Mouse (Mus musculus) megakaryocyte progenitor cell, adult 5-6 weeks (primary cell): ENCODE results near the gene Dnajc2. TPM values are rescaled to one million over a fixed set of nuclear protein-coding genes. Genes with fewer than 3 reads are reported as not detected.

ENCODE experiments used
- ATAC-seq: replicated peaks from 2 replicates; pipeline ENCODE4 v1.8.0; 2016; ENCODE audit warnings: mild to moderate bottlenecking, moderate TSS enrichment, inconsistent platforms; ENCODE audit not compliant: poor library complexity
- total RNA-seq, 2 experiments: library from RNA; stranded (forward) in 1 of 2; stranded (reverse) in 1 of 2; fragments of 157-497, 149-512 nt in 1 of 2; fragments of 200-1000 nt in 1 of 2; gene quantifications; 2 replicates each; pipeline versions ENCODE4 v1.2.3 to v1.2.4; 2015 to 2017

Gene Dnajc2
- total RNA-seq (2015) (143 and 148 TPM in 2 replicates), total RNA-seq (2017) (185 and 221 TPM in 2 replicates)

DNA sequence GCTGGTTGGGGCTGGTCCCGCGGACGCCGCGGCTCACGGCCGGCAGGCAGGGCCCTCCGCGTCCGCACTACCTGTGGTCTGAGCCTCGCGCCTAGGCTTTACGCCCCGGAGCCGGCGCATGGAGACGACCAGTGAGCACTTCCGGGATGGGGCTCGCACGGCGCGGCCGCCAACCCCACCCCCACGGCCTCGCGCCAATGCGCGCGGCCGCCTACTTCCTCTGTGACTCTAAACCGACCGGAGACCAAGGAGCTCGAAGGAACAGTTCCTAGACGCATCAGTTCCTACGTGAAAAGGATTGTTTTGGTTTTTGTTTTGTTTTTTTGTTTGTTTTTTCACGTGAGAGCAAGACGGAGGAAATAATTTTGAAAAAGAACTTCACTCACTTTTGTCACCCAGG is at the start of gene Dnajc2, which contains the start of gene Psmc2:
TSS of gene Dnajc2 (minus strand) at position 199 of the 400 bp plus-strand sequence.
TSS of gene Psmc2 (plus strand) at position 231 of the 400 bp plus-strand sequence.
- ATAC-seq = peak; percentile 85

- no peak for ATAC-seq
Measured at GRCm38 (mm10) chr5:21831761-21832160, 46.7 kb upstream of the Dnajc2 start.

GRCm38 (mm10) chr5:21828855-21829254 is 43.8 kb upstream of the Dnajc2 start:
- ATAC-seq = no peak

DNA sequence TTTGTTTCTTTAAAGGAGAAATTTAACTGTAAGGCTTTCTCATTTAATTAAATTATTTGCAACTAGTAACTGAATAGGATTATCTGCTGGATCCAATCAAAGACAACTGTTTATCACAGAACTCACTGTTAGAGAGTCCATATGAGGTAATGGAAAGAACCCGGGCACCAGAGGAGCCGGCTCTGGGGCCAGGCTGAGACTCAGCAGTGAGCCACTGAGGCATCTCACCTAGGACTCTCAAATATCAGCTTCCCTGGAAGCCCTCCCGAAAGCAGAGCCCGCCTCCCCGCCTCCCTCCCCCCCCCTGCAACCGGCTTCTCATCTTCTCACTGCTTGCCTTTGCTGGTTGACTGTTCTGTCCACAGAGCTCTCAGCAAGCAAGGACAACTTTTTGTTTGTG is 42.6 kb upstream of the Dnajc2 start:
- ATAC-seq = no peak

DNA sequence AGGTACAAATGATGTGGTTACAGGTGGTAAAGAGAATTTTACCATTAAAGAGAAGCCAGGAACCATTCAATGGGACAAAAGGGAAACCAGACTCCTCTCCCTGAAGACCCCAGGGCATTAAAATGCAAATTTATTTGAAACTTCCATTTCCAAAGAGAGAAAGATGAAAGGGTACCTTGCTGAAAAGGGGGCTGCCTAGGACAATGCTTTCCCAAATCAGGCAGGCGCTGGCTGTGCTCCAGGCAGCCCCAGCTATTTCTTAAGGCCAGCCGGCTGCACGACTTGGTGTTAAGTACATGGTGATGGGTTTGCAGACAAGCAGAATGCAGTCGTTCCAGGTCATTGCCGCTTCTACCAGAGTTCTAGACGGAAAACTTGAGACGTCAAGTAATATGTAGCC is 41.3 kb upstream of the Dnajc2 start:
- ATAC-seq = no peak

GRCm38 (mm10) chr5:21813994-21814393 is 28.9 kb upstream of the Dnajc2 start:
- peak; percentile 85 for ATAC-seq

GRCm38 (mm10) chr5:21810924-21811323 is 25.9 kb upstream of the Dnajc2 start:
- no peak for ATAC-seq

DNA sequence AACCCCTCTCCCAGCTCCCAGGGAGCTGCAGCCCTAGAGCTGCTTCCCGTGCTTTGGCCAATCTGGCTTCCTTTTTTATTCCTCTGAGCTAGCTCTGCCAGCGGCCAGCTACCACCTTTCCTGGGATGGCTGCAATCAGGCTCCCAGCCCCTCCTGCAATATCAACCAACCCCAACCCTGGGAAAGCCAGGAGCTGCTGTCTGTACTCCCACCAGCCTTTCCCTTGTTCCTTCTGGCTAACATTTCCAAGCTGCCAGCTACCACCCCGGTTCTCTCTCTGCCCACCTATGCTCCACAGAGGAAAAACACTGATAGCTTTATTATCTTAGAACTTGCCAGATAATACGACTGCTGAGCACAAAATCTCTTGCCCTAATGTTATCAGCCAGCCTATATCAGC is 19.8 kb upstream of the Dnajc2 start:
- ATAC-seq = no peak

- ATAC-seq = no peak
Measured at GRCm38 (mm10) chr5:21803691-21804188, 18.7 kb upstream of the Dnajc2 start.

DNA sequence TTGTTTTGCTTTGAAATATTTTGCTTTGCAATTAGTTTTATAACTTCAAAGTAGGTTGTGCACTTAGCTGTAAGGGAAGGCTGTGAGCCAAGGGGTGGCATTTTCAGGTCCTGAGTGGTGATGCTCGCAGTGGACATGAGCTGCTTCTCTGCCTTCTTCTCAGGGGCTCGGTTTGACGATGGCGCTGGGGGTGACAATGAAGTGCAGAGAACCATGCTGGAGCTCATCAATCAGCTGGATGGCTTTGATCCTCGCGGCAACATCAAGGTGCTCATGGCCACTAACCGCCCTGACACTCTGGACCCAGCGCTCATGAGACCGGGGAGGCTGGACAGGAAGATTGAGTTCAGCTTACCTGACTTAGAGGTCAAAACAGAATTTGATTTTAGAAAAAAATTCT is 17.9 kb upstream of the Dnajc2 start:
- ATAC-seq = no peak

DNA sequence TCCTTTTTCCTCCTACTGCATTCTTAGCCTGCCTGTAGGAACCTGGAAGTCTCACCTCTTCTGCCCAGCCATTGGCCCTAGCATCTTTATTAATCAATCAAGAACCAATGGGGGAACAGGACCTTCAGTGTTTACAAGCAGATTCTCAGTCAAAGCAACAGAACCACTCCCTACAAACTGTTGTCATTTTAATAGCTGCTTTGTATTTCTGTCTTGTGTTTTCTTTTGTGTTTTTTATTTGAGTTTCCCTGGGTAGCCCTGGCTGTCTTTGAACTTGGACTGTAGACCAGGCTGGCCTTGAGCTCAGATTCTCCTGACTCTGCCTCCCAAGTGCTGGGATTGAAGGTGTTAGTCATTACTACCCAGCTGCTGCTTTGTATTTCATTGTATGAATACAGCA is 7.1 kb upstream of the Dnajc2 start:
- no peak for ATAC-seq

DNA sequence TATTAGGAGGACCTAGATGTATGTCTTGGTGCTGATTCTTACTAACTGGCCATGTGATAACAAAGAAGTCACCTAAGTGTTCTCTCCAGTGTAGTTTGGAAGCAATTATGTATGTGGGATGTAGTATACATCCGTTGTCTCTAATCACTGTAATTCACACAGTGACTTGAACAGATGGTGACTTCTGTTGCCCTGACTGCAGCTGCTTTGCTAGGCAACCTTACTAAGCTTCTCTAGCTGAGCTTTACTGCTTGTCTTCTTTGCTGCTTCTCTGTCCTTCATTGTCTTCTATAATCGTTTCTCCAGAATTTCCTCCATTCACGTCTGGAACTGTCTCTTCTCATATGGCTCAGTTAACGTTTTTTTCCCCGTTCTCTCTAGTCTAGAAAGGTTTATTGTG is 4.0 kb upstream of the Dnajc2 start:
- ATAC-seq = no peak

GRCm38 (mm10) chr5:21787186-21788105 is 2.4 kb upstream of the Dnajc2 start:
- no peak for ATAC-seq

GRCm38 (mm10) chr5:21786258-21787185 is 1.5 kb upstream of the Dnajc2 start:
- peak; percentile 88 for ATAC-seq

DNA sequence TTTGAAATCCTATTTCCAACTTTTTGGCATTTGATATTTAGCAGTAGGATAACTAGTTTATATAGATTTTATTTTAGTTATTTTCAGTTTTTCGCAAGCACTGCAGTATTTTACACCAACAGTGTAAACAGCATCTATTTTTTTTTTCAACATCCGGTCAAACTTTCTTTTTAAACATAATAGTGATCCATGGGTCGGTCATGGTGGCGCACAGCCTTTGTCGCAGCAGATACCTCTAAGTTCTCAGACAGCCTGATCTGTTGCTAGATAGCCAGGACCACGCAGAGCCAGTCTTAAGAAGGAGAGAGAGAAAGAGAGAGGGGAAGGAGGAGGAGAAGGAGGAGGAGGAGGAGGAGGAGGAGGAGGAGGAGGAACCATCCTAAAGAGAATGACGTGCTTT is 725 bp upstream of the Dnajc2 start:
- ATAC-seq = no peak

- ATAC-seq = peak; percentile 21
Measured at GRCm38 (mm10) chr5:21784161-21785052, 644 bp downstream of the Dnajc2 start.

- ATAC-seq = no peak
Measured at GRCm38 (mm10) chr5:21776491-21776890, 8.6 kb downstream of the Dnajc2 start.

DNA sequence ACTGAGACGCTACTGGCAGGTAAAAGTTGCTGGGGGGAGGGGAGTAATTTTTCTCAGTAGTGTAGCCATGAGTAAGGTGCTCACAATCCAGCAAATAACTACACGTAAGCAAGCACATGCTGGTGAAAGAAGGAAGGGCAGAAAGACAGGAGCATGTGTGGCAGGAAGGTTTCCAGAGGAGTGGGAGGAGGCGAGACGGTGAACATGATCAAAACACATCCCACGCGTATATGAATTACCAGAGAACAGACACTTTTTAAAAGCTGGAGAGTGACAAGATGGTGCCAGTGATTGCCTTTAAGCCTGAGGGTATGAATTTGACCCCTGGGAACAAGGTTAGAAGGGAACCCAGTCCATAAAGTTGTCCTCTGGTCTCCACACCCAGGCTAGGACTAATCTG is 15.2 kb downstream of the Dnajc2 start:
- ATAC-seq = no peak

DNA sequence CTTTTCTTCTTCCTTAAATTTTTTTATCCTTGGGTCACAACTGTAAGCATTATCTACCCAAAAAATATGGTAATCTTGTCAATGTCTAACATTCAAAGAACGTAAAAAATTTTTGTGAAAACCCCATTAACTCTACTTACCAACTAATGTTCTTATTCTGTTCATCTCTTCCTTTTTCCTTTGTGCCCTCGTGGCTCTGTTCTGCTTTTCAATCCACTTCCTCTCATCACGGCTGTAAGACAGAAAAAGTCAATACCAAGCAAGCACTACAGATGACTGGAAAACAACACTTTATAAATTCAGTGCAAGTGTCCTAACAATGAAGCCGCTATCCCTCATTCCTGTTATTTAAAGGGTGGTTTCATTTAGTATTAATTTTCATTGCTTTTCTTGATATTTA is 16.5 kb downstream of the Dnajc2 start:
- no peak for ATAC-seq

GRCm38 (mm10) chr5:21745966-21746365 is 39.1 kb downstream of the Dnajc2 start:
- ATAC-seq = no peak
